Mouse (Mus musculus): Measurements from ENCODE around the gene Dclk1. TPM values are rescaled to one million over a fixed set of nuclear protein-coding genes. Genes with fewer than 3 reads are reported as not detected.
A peak's percentile ranks its signal among the peaks of the same experiment; 100 is the strongest.

The Dclk1 gene
- polyA plus RNA-seq, 1 experiment from 2014 or later, result 9.5 TPM

DNA sequence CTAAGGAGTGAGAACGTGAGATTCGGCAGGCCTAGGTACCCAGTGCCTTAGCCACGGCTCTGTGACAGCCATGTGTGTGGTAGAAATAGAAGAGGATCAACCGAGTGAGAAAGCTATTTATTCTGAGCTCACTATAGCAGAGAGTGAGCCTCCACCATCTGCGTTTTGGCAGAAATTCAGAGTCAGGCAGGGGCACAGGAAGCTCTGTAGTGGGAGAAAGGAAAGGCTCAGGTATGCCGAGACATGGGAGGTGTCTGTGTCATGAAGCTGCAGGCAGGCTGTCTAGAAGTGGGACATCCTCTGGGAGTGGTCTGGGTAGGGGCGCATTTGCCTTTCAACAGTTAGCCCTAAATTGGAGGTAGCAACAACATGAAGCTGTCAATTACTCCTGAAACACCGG is 198.2 kb downstream of the Dclk1 start:
- no peak overlapping the region for H3K4me3 ChIP-seq (ENCODE audit: control insufficient read depth in 1 of 2, insufficient read depth in 1 of 2, low read depth in 1 of 2, low read length in 2 of 2)
- WGBS, result 38% methylated on average over 8 of the region's 8 CpGs
- peaks cover 3 to 13% of the 10 kb centered on the region in 2 experiments; a peak in 3 of 4 replicates for H3K4me1 ChIP-seq (ENCODE audit: control insufficient read depth in 2 of 2, insufficient read depth in 2 of 2, low read length in 2 of 2)
- H3K4me2 ChIP-seq (ENCODE audit: low read length), result peak overlapping the region; percentile 7; the same call in 1 of the 2 replicates
- 0 out of 2 replicates have a peak, but pooled peaks have one; percentile 26 for ATAC-seq (ENCODE audit: insufficient number of reproducible peaks, insufficient read depth, low FRiP score, low read depth)
- peak overlapping the region in 1 of 2 experiments; percentile 17; a peak in 2 of 4 replicates for H3K27ac ChIP-seq (replicated peaks in 1 of 2; ENCODE audit: control insufficient read depth in 1 of 2, insufficient read depth in 1 of 2, low read depth in 2 of 2, low read length in 2 of 2)
- no peaks in the 10 kb centered on the region for H3K36me3 ChIP-seq (ENCODE audit: control insufficient read depth, insufficient read depth, low read length)
- no peaks in the 10 kb centered on the region for H3K27me3 ChIP-seq (ENCODE audit: control insufficient read depth, insufficient read depth, low read length)
- no peak overlapping the region for H3K9ac ChIP-seq (ENCODE audit: low read length)
- H3K9me3 ChIP-seq (ENCODE audit: control insufficient read depth, low read length), result no peaks in the 10 kb centered on the region

DNA sequence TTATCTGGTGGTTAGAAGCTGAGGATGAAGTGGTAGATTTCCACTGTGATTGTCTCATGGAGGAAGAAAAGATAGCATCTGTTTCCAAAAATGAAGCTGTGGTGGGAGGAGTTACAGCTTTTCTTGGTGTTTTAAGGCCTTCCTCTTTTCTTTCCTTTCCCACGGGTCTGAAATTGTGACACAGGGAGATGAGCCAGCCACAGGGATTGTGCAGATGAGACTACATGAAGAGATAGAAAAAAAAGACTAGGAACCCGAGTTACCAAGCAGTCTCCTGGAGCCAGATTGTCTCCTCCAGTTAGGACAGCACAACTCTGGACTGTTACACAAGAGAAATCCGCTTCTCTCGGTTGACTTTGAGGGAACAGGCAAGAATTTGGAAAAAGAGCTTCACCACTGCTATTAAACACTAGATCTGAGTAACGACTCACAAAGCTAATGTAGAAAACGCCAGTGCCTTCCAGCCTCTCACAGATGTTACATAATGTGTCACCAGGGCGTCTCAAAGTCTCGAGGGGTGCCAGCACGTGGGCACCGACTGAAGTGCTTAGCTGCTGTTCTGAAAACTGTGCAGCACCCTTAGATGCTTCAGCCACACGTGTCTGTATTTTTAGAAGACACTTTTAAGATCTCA is 200.0 kb downstream of the Dclk1 start:
- 55% methylated on average over 11 of the region's 11 CpGs for WGBS
- H3K27me3 ChIP-seq (ENCODE audit: control insufficient read depth, insufficient read depth, low read length), result no peaks in the 10 kb centered on the region
- no peak overlapping the region for H3K9ac ChIP-seq (ENCODE audit: low read length)
- H3K9me3 ChIP-seq (ENCODE audit: control insufficient read depth, low read length), result no peaks in the 10 kb centered on the region
- H3K4me2 ChIP-seq (ENCODE audit: low read length), result no peak overlapping the region
- no peaks in the 10 kb centered on the region for H3K36me3 ChIP-seq (ENCODE audit: control insufficient read depth, insufficient read depth, low read length)
- ATAC-seq (ENCODE audit: insufficient number of reproducible peaks, insufficient read depth, low FRiP score, low read depth), result no peak
- H3K27ac ChIP-seq (replicated peaks in 1 of 2; ENCODE audit: control insufficient read depth in 1 of 2, insufficient read depth in 1 of 2, low read depth in 2 of 2, low read length in 2 of 2), result no peak overlapping the region
- H3K4me3 ChIP-seq (ENCODE audit: control insufficient read depth in 1 of 2, insufficient read depth in 1 of 2, low read depth in 1 of 2, low read length in 2 of 2), result no peak overlapping the region
- H3K4me1 ChIP-seq (ENCODE audit: control insufficient read depth in 2 of 2, insufficient read depth in 2 of 2, low read length in 2 of 2), result peaks cover 3 to 13% of the 10 kb centered on the region in 2 experiments; a peak in 3 of 4 replicates

DNA sequence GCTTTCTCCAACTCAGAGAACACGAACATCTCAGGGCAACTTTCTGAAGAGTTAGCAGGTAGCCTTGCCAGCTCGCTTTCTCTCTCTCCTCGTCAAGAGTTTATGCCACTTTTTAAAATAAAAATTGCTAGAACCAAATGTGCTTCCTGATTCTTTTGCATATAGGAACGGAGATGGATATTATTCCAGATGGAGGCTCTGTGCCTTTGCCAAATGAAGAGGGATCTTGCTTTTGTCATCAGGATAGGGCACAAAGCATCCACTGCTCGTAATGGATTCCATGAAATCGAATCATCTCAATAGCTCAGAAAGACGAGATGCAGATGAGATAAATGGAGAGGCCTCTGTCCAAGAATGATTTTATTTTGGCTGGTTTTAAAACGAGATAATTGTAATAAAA is 201.1 kb downstream of the Dclk1 start:
- peaks cover 3 to 13% of the 10 kb centered on the region in 2 experiments; a peak in 3 of 4 replicates for H3K4me1 ChIP-seq (ENCODE audit: control insufficient read depth in 2 of 2, insufficient read depth in 2 of 2, low read length in 2 of 2)
- no peaks in the 10 kb centered on the region for H3K36me3 ChIP-seq (ENCODE audit: control insufficient read depth, insufficient read depth, low read length)
- H3K9ac ChIP-seq (ENCODE audit: low read length), result no peak overlapping the region
- H3K4me2 ChIP-seq (ENCODE audit: low read length), result no peak overlapping the region
- H3K4me3 ChIP-seq (ENCODE audit: control insufficient read depth in 1 of 2, insufficient read depth in 1 of 2, low read depth in 1 of 2, low read length in 2 of 2), result no peak overlapping the region
- WGBS, result 85% methylated on average over 8 of the region's 8 CpGs
- no peaks in the 10 kb centered on the region for H3K9me3 ChIP-seq (ENCODE audit: control insufficient read depth, low read length)
- H3K27ac ChIP-seq (replicated peaks in 1 of 2; ENCODE audit: control insufficient read depth in 1 of 2, insufficient read depth in 1 of 2, low read depth in 2 of 2, low read length in 2 of 2), result no peak overlapping the region
- no peak for ATAC-seq (ENCODE audit: insufficient number of reproducible peaks, insufficient read depth, low FRiP score, low read depth)
- no peaks in the 10 kb centered on the region for H3K27me3 ChIP-seq (ENCODE audit: control insufficient read depth, insufficient read depth, low read length)

DNA sequence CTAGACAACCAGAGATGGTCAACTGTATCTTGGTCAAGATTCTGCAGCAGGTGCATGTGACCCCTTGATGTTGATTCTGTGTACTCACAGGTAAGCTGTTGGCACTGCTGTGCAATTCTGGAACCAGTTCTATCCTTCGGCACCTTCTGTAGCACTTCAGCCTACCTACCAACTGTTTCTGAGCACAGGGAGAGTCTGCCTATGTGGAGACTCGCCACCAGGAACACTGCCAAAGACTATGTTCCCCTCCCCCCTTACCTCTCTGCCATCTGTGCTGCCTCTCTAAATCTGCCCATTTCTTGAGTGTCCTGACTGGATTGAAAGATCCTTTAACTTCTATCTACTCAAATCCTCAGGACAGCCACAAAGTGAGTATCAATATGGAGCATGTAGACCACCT is 201.6 kb downstream of the Dclk1 start:
- no peak for ATAC-seq (ENCODE audit: insufficient number of reproducible peaks, insufficient read depth, low FRiP score, low read depth)
- no peaks in the 10 kb centered on the region for H3K36me3 ChIP-seq (ENCODE audit: control insufficient read depth, insufficient read depth, low read length)
- H3K9me3 ChIP-seq (ENCODE audit: control insufficient read depth, low read length), result no peaks in the 10 kb centered on the region
- no peak overlapping the region for H3K27ac ChIP-seq (replicated peaks in 1 of 2; ENCODE audit: control insufficient read depth in 1 of 2, insufficient read depth in 1 of 2, low read depth in 2 of 2, low read length in 2 of 2)
- no peak overlapping the region for H3K4me2 ChIP-seq (ENCODE audit: low read length)
- peaks cover 3 to 13% of the 10 kb centered on the region in 2 experiments; a peak in 3 of 4 replicates for H3K4me1 ChIP-seq (ENCODE audit: control insufficient read depth in 2 of 2, insufficient read depth in 2 of 2, low read length in 2 of 2)
- H3K9ac ChIP-seq (ENCODE audit: low read length), result no peak overlapping the region
- WGBS, result 77% methylated on average over 2 of the region's 2 CpGs
- no peaks in the 10 kb centered on the region for H3K27me3 ChIP-seq (ENCODE audit: control insufficient read depth, insufficient read depth, low read length)
- H3K4me3 ChIP-seq (ENCODE audit: control insufficient read depth in 1 of 2, insufficient read depth in 1 of 2, low read depth in 1 of 2, low read length in 2 of 2), result no peak overlapping the region

DNA sequence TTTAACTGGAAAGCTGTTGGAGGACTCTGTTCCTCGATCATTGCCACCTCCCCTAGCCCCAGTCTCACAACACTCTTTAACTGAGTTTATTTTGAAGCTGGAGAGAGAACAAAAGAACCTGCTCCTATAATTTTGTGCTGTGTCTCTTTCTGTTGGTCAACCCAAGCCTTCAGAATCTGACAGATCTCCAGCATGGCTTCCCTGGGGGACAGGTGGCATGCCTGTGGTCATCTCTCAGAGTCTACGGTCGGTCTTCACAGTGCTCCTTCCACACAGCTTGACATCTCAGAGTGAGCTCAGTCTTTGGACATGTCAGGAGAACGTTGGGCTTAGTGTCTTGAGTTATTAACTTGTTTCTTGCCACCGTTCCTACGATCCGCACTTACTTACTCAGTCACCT is 204.5 kb downstream of the Dclk1 start:
- Histone ChIP-seq H3K4me3 (ENCODE audit: control insufficient read depth in 1 of 2, insufficient read depth in 1 of 2, low read depth in 1 of 2, low read length in 2 of 2) (no peak overlapping the region), H3K9ac (ENCODE audit: low read length) (no peak overlapping the region), H3K27ac (replicated peaks in 1 of 2; ENCODE audit: control insufficient read depth in 1 of 2, insufficient read depth in 1 of 2, low read depth in 2 of 2, low read length in 2 of 2) (no peak overlapping the region), H3K27me3 (ENCODE audit: control insufficient read depth, insufficient read depth, low read length) (no peaks in the 10 kb centered on the region), H3K4me2 (ENCODE audit: low read length) (no peak overlapping the region), H3K36me3 (ENCODE audit: control insufficient read depth, insufficient read depth, low read length) (no peaks in the 10 kb centered on the region), H3K9me3 (ENCODE audit: control insufficient read depth, low read length) (0 out of 2 replicates have a peak, but pooled peaks cover 2% of the 10 kb centered on the region), H3K4me1 (ENCODE audit: control insufficient read depth in 2 of 2, insufficient read depth in 2 of 2, low read length in 2 of 2) (peaks cover 0 to 3% of the 10 kb centered on the region in 2 experiments; a peak in 1 of 4 replicates)
- ATAC-seq (ENCODE audit: insufficient number of reproducible peaks, insufficient read depth, low FRiP score, low read depth), result no peak
- 86% methylated on average over 7 of the region's 7 CpGs for WGBS

DNA sequence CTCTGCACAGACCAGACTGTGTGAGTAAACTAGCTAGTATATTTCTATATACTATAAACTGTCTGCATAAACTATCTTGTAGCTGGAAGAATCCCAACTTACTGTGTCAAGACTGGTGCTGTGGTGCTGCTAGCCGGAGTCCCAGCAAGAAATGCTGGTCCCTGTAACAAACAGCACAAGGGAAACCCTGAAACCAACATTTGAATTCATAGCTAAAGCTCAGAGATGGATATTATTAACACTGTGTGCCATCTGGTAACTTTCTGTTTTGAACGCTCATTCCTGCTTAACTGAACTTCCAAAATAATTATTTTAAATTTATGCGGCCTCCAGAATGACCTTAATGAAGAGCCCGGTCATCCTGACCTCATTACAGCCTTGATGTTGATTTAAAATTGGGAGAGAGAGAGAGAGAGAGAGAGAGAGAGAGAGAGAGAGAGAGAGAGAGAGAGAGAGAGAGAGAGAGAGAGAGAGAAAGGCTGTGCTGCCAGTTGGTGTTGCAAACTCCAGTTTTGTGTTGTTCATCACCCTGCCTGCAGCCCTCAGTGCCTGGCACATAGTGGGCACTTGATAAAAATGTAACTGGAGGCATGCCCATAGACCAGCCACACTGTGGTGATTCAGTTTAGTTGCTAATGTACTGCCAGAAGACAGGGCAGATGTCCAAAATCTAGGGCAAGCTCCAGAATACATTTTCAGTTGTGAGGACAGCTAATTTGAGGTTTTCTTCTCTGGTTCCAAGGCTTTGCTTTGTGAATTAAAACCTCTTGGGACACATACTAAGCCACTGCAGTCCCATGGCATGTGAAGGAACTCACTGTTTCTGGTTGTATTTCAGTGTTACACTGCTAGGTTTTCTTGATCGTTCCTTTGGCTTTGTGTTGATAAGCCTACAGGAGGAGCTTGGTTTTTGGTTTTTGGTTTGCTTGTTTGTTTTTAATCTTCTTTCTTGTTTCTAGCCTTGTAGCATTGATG is 205.6 kb downstream of the Dclk1 start:
- peaks cover 0 to 2% of the 10 kb centered on the region in 2 experiments; a peak in 1 of 4 replicates for H3K4me1 ChIP-seq (ENCODE audit: control insufficient read depth in 2 of 2, insufficient read depth in 2 of 2, low read length in 2 of 2)
- H3K4me2 ChIP-seq (ENCODE audit: low read length), result no peak overlapping the region
- no peak for ATAC-seq (ENCODE audit: insufficient number of reproducible peaks, insufficient read depth, low FRiP score, low read depth)
- H3K4me3 ChIP-seq (ENCODE audit: control insufficient read depth in 1 of 2, insufficient read depth in 1 of 2, low read depth in 1 of 2, low read length in 2 of 2), result no peak overlapping the region
- H3K36me3 ChIP-seq (ENCODE audit: control insufficient read depth, insufficient read depth, low read length), result no peaks in the 10 kb centered on the region
- H3K9me3 ChIP-seq (ENCODE audit: control insufficient read depth, low read length), result 0 out of 2 replicates have a peak, but pooled peaks cover 2% of the 10 kb centered on the region
- H3K27me3 ChIP-seq (ENCODE audit: control insufficient read depth, insufficient read depth, low read length), result no peaks in the 10 kb centered on the region
- H3K27ac ChIP-seq (replicated peaks in 1 of 2; ENCODE audit: control insufficient read depth in 1 of 2, insufficient read depth in 1 of 2, low read depth in 2 of 2, low read length in 2 of 2), result no peak overlapping the region
- WGBS, result 79% methylated on average over 5 of the region's 5 CpGs
- no peak overlapping the region for H3K9ac ChIP-seq (ENCODE audit: low read length)

DNA sequence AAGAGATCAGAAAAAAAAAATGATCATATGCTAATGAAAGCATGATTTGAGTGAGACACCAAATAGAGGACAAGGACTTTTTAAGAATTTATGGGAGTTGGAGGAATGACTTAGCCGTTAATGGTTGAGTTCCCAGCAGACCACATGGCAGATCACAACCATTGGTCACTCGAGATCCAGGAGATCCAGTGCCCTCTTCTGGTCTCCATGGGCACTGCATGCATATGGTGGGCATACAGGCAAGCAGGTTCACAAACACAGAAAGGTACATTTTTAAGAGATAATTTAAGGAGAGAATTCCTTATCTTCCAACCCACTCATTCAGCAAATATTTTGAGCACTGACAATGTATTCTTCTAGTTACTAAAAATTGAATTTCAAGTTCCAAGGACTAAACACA is 207.0 kb downstream of the Dclk1 start:
- Histone ChIP-seq H3K4me1 (ENCODE audit: control insufficient read depth in 2 of 2, insufficient read depth in 2 of 2, low read length in 2 of 2) (peaks cover 0 to 2% of the 10 kb centered on the region in 2 experiments; a peak in 1 of 4 replicates), H3K4me3 (ENCODE audit: control insufficient read depth in 1 of 2, insufficient read depth in 1 of 2, low read depth in 1 of 2, low read length in 2 of 2) (no peak overlapping the region), H3K27me3 (ENCODE audit: control insufficient read depth, insufficient read depth, low read length) (no peaks in the 10 kb centered on the region), H3K9me3 (ENCODE audit: control insufficient read depth, low read length) (0 out of 2 replicates have a peak, but pooled peaks cover 2% of the 10 kb centered on the region), H3K36me3 (ENCODE audit: control insufficient read depth, insufficient read depth, low read length) (no peaks in the 10 kb centered on the region), H3K27ac (replicated peaks in 1 of 2; ENCODE audit: control insufficient read depth in 1 of 2, insufficient read depth in 1 of 2, low read depth in 2 of 2, low read length in 2 of 2) (no peak overlapping the region), H3K9ac (ENCODE audit: low read length) (no peak overlapping the region), H3K4me2 (ENCODE audit: low read length) (no peak overlapping the region)
- ATAC-seq (ENCODE audit: insufficient number of reproducible peaks, insufficient read depth, low FRiP score, low read depth), result no peak
- WGBS, result 91% methylated on average over 2 of the region's 2 CpGs
